Mouse (Mus musculus) limb, embryonic 15.5 days (tissue): ENCODE data around the gene Vinac1. TPM values are rescaled to one million over a fixed set of nuclear protein-coding genes. Genes with fewer than 3 reads are reported as not detected.

Experiments used
- ATAC-seq: fragments of 200-750 bp; cut with Nextera tagmentation; 2 replicates; pipeline ENCODE4 v1.8.0; 2017; ENCODE audit warnings: low read depth, moderate TSS enrichment; ENCODE audit not compliant: insufficient number of reproducible peaks, low FRiP score, low TSS enrichment
- H3K27ac ChIP-seq: fragments of 300-500 bp; sonication (generic); 2 replicates; pipeline ENCODE4 v1.5.1; 2015; ENCODE audit warnings: moderate library complexity, mild to moderate bottlenecking, inconsistent platforms
- H3K27me3 ChIP-seq: fragments of 300-500 bp; sonication (generic); 2 replicates; pipeline ENCODE4 v1.6.1; 2015; ENCODE audit warnings: inconsistent platforms
- H3K36me3 ChIP-seq: fragments of 300-500 bp; sonication (generic); 2 replicates; pipeline ENCODE4 v1.6.1; 2015; ENCODE audit warnings: inconsistent platforms
- H3K4me1 ChIP-seq: fragments of 300-500 bp; sonication (generic); 2 replicates; pipeline ENCODE4 v1.6.1; 2015; ENCODE audit warnings: inconsistent platforms
- H3K4me2 ChIP-seq: fragments of 300-500 bp; sonication (generic); 2 replicates; pipeline ENCODE4 v1.6.1; 2015; ENCODE audit warnings: mild to moderate bottlenecking, inconsistent platforms
- H3K4me3 ChIP-seq: fragments of 300-500 bp; sonication (generic); 2 replicates; pipeline ENCODE4 v1.5.1; 2015; ENCODE audit warnings: mild to moderate bottlenecking, inconsistent platforms
- H3K9ac ChIP-seq: fragments of 300-500 bp; sonication (generic); 2 replicates; pipeline ENCODE4 v1.6.1; 2015; ENCODE audit warnings: inconsistent platforms
- H3K9me3 ChIP-seq: fragments of 300-500 bp; sonication (generic); 2 replicates; pipeline ENCODE4 v1.6.1; 2016; ENCODE audit warnings: inconsistent platforms
- WGBS: fragments of 180-500 bp; shearing (Covaris S2); methylation state at CpG from one replicate; pipeline ENCODE4 v1.1.7; 2015; 5-methylcytosine and 5-hydroxymethylcytosine counted together
- polyA plus RNA-seq: library from polyadenylated mRNA; unstranded; fragments of >200 nt; fragmentation: Nextera tagmentation; extraction: Ambion mirVana; gene quantifications from 2 replicates; pipeline ENCODE4 v1.2.1, GENCODE M21; 2015

Vinac1 gene
- polyA plus RNA-seq, 1 experiment from 2014 or later = 0.04 TPM

- no peaks in the 10 kb centered on the region for H3K27me3 ChIP-seq
- peak within 1 kb of the TSS; percentile 86 for H3K27ac ChIP-seq
- H3K4me3 ChIP-seq = peak within 1 kb of the TSS; percentile 91
- under 1% methylated on average over 59 of the region's 62 CpGs for WGBS
- peak; percentile 86 for ATAC-seq
- H3K36me3 ChIP-seq = peaks cover 6% of the 10 kb centered on the region; the same call in 1 of the 2 replicates
- H3K9ac ChIP-seq = peak within 1 kb of the TSS; percentile 79
- H3K4me2 ChIP-seq = peak within 1 kb of the TSS; percentile 84
- peaks cover 14% of the 10 kb centered on the region for H3K4me1 ChIP-seq
- no peaks in the 10 kb centered on the region for H3K9me3 ChIP-seq
Measured at GRCm38 (mm10) chr2:129065437-129066282, 17.7 kb upstream of the Vinac1 start, which contains the start of gene Ttl. Ttl (plus strand) TSS chr2:129065942.

DNA sequence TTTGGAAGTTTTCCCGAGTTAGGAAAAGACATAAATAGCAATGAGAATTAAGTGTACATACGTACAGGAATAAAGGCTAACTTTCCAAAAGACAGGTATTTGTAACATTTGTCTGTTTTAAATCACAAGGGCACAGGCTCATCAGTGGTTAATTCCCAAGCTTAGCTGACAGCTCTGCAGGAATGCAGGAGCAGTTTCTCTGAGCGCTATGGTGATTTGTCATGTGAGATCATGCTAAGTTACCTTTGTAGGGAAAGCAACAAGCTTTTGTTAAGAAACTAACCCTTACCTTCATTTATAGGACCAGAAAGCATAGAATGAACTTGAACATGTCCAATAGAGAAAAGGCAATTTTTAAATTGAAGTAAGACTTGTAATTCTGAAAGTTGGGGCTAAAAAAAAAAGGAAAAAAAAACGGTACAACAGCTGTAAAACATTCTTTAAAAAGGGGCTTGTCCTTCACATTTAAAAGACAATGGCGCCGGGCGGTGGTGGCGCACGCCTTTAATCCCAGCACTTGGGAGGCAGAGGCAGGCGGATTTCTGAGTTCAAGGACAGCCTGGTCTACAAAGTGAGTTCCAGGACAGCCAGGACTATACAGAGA, 13.6 kb upstream of the Vinac1 start:
- WGBS = 71% methylated on average over 10 of the region's 10 CpGs
- Histone ChIP-seq H3K9me3 (no peaks in the 10 kb centered on the region), H3K27ac (no peak overlapping the region), H3K36me3 (no peaks in the 10 kb centered on the region), H3K4me3 (no peak overlapping the region), H3K4me2 (no peak overlapping the region), H3K27me3 (no peaks in the 10 kb centered on the region), H3K4me1 (peaks cover 2% of the 10 kb centered on the region), H3K9ac (no peak overlapping the region)
- no peak for ATAC-seq

GRCm38 (mm10) chr2:129057920-129058361, 10.0 kb upstream of the Vinac1 start:
- Histone ChIP-seq H3K36me3 (no peaks in the 10 kb centered on the region), H3K4me2 (no peak overlapping the region), H3K9ac (no peak overlapping the region), H3K27ac (no peak overlapping the region), H3K4me1 (no peaks in the 10 kb centered on the region), H3K9me3 (no peaks in the 10 kb centered on the region), H3K4me3 (no peak overlapping the region), H3K27me3 (no peaks in the 10 kb centered on the region)
- 83% methylated on average over 6 of the region's 6 CpGs for WGBS
- no peak for ATAC-seq

- H3K9ac ChIP-seq = no peak overlapping the region
- H3K4me2 ChIP-seq = no peak overlapping the region
- WGBS = 92% methylated on average over 8 of the region's 8 CpGs
- H3K4me1 ChIP-seq = no peaks in the 10 kb centered on the region
- no peaks in the 10 kb centered on the region for H3K36me3 ChIP-seq
- H3K9me3 ChIP-seq = no peaks in the 10 kb centered on the region
- H3K27ac ChIP-seq = no peak overlapping the region
- no peaks in the 10 kb centered on the region for H3K27me3 ChIP-seq
- no peak for ATAC-seq
- H3K4me3 ChIP-seq = no peak overlapping the region
Measured at GRCm38 (mm10) chr2:129057256-129057655, 9.3 kb upstream of the Vinac1 start.

- H3K9ac ChIP-seq = no peak overlapping the region
- H3K9me3 ChIP-seq = no peaks in the 10 kb centered on the region
- no peak overlapping the region for H3K4me3 ChIP-seq
- no peaks in the 10 kb centered on the region for H3K4me1 ChIP-seq
- no peak overlapping the region for H3K4me2 ChIP-seq
- H3K27ac ChIP-seq = no peak overlapping the region
- no peaks in the 10 kb centered on the region for H3K36me3 ChIP-seq
- H3K27me3 ChIP-seq = no peaks in the 10 kb centered on the region
- ATAC-seq = no peak
- 53% methylated on average over 9 of the region's 9 CpGs for WGBS
Measured at GRCm38 (mm10) chr2:129056597-129056996, 8.6 kb upstream of the Vinac1 start.

GRCm38 (mm10) chr2:129055741-129056140, 7.8 kb upstream of the Vinac1 start:
- Histone ChIP-seq H3K4me3 (no peak overlapping the region), H3K27me3 (no peaks in the 10 kb centered on the region), H3K9ac (no peak overlapping the region), H3K4me2 (no peak overlapping the region), H3K36me3 (no peaks in the 10 kb centered on the region), H3K9me3 (no peaks in the 10 kb centered on the region), H3K4me1 (no peaks in the 10 kb centered on the region), H3K27ac (no peak overlapping the region)
- WGBS = 84% methylated on average over 6 of the region's 6 CpGs
- ATAC-seq = no peak

- Histone ChIP-seq H3K4me1 (no peaks in the 10 kb centered on the region), H3K27me3 (no peaks in the 10 kb centered on the region), H3K9ac (no peak overlapping the region), H3K36me3 (no peaks in the 10 kb centered on the region), H3K9me3 (no peaks in the 10 kb centered on the region), H3K4me2 (no peak overlapping the region), H3K27ac (no peak overlapping the region), H3K4me3 (no peak overlapping the region)
- WGBS = 50% methylated on average over 4 of the region's 4 CpGs
- no peak for ATAC-seq
Measured at GRCm38 (mm10) chr2:129052451-129052983, 4.5 kb upstream of the Vinac1 start.

DNA sequence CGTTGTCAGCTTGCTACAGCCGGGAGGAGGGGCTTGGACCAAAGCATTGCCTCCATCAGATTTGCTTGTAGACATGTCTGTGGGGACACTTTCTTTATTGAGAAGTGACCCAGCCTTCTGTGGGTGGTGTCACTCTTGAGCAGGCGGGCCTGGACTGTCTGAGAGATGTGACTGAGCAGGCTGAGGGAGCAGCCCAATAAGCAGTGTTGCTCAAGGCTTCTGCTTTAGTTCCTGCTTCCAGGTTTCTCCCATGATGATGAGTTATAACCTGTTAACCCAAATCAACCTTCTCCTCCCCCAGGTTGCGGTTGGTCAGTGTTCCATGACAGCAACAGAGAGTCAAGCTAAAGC, 1.2 kb downstream of the Vinac1 start:
- Histone ChIP-seq H3K9me3 (no peaks in the 10 kb centered on the region), H3K4me1 (no peaks in the 10 kb centered on the region), H3K4me2 (no peak overlapping the region), H3K9ac (no peak overlapping the region), H3K36me3 (no peaks in the 10 kb centered on the region), H3K27ac (no peak overlapping the region), H3K4me3 (no peak overlapping the region), H3K27me3 (no peaks in the 10 kb centered on the region)
- WGBS = 82% methylated on average over 4 of the region's 4 CpGs
- no peak for ATAC-seq

- no peak for ATAC-seq
Measured at GRCm38 (mm10) chr2:129046172-129046845, 1.7 kb downstream of the Vinac1 start.

GRCm38 (mm10) chr2:129040567-129040966, 7.4 kb downstream of the Vinac1 start:
- Histone ChIP-seq H3K4me1 (peaks cover 13% of the 10 kb centered on the region), H3K9me3 (no peaks in the 10 kb centered on the region), H3K36me3 (no peaks in the 10 kb centered on the region), H3K4me2 (no peak overlapping the region), H3K27ac (no peak overlapping the region), H3K27me3 (peaks cover 46% of the 10 kb centered on the region), H3K4me3 (no peak overlapping the region), H3K9ac (no peak overlapping the region)
- WGBS = 32% methylated on average over 6 of the region's 6 CpGs
- ATAC-seq = no peak

More at GRCm38 (mm10) chr2:129046172-129046845, 1.7 kb downstream of the Vinac1 start:
- H3K27ac ChIP-seq = no peak overlapping the region
- H3K4me2 ChIP-seq = no peak overlapping the region
- no peaks in the 10 kb centered on the region for H3K36me3 ChIP-seq
- no peak overlapping the region for H3K9ac ChIP-seq
- H3K9me3 ChIP-seq = no peaks in the 10 kb centered on the region
- no peaks in the 10 kb centered on the region for H3K27me3 ChIP-seq
- 72% methylated on average over 6 of the region's 6 CpGs for WGBS
- no peaks in the 10 kb centered on the region for H3K4me1 ChIP-seq
- H3K4me3 ChIP-seq = no peak overlapping the region

DNA sequence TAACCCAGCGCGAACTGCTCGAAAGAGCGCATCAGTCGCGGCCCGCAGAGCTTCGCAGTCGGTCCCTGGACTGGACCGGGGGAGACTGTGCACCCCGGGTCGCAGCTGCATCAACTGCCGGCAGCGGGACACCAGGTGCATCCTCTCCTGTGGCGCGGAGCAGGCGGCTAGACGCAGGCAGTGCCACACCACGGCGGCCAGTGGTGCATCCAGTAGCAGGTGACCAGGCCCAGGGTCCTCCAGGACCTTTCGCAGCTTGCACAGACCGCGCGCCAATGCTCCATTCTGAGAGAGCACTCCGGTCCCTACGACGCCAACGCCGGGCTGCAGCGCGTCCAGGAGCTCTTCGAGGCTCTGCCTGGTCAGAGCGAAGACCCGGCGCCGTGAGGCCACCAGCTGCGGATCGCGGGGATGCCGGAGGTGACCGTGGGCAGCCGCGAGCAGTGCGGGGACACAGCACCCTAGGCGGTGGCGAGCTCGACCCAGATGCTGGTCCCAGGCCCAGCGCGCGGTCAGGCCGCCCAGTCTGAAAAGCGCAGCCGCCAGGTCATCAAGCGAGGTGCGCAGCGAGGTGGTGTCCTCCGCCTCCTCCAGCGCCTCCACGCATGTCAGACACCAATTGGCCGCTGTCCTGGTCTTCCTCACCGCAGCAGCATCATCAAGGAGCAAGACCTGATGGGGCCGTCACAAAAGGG, 8.9 kb downstream of the Vinac1 start:
- peaks cover 13% of the 10 kb centered on the region for H3K4me1 ChIP-seq
- no peaks in the 10 kb centered on the region for H3K36me3 ChIP-seq
- peaks cover 46% of the 10 kb centered on the region for H3K27me3 ChIP-seq
- H3K27ac ChIP-seq = no peak overlapping the region
- no peaks in the 10 kb centered on the region for H3K9me3 ChIP-seq
- no peak for ATAC-seq
- H3K4me3 ChIP-seq = peak overlapping the region; percentile 44
- H3K9ac ChIP-seq = peak overlapping the region; percentile 47
- WGBS = 3% methylated on average over 62 of the region's 62 CpGs
- H3K4me2 ChIP-seq = peak overlapping the region; percentile 91
